Mouse (Mus musculus) limb, embryonic 13.5 days (tissue): ENCODE measurements around the gene Plxnb2. TPM values are rescaled to one million over a fixed set of nuclear protein-coding genes. Genes with fewer than 3 reads are reported as not detected.

Experiments
- ATAC-seq: fragments of 200-750 bp; cut with Nextera tagmentation; 2 replicates; pipeline ENCODE4 v1.8.0; 2017; ENCODE audit warnings: low read depth, moderate number of reproducible peaks, moderate TSS enrichment; ENCODE audit not compliant: low FRiP score
- H3K27ac ChIP-seq: fragments of 300-500 bp; sonication (generic); 2 replicates; pipeline ENCODE4 v1.5.1; 2015; ENCODE audit warnings: inconsistent platforms, mild to moderate bottlenecking, moderate library complexity
- H3K27me3 ChIP-seq: fragments of 300-500 bp; sonication (generic); 2 replicates; pipeline ENCODE4 v1.6.1; 2015; ENCODE audit warnings: mild to moderate bottlenecking, inconsistent platforms
- H3K36me3 ChIP-seq: fragments of 300-500 bp; sonication (generic); 2 replicates; pipeline ENCODE4 v1.6.1; 2015; ENCODE audit warnings: inconsistent platforms, mild to moderate bottlenecking, moderate library complexity
- H3K4me1 ChIP-seq: fragments of 300-500 bp; sonication (generic); 2 replicates; pipeline ENCODE4 v1.6.1; 2015; ENCODE audit warnings: inconsistent platforms
- H3K4me2 ChIP-seq: fragments of 300-500 bp; sonication (generic); replicated peaks from 2 replicates; pipeline ENCODE4 v1.6.1; 2015; ENCODE audit warnings: inconsistent platforms, mild to moderate bottlenecking, moderate library complexity
- H3K4me3 ChIP-seq: fragments of 300-500 bp; sonication (generic); 2 replicates; pipeline ENCODE4 v1.5.1; 2015; ENCODE audit warnings: moderate library complexity, mild to moderate bottlenecking, inconsistent platforms
- H3K9ac ChIP-seq: fragments of 300-500 bp; sonication (generic); 2 replicates; pipeline ENCODE4 v1.6.1; 2015; ENCODE audit warnings: mild to moderate bottlenecking, inconsistent platforms
- H3K9me3 ChIP-seq: fragments of 300-500 bp; sonication (generic); 2 replicates; pipeline ENCODE4 v1.6.1; 2016; ENCODE audit warnings: inconsistent platforms
- WGBS: fragments of 180-500 bp; shearing (Covaris S2); methylation state at CpG from one replicate; pipeline ENCODE4 v1.1.7; 2015; 5-methylcytosine and 5-hydroxymethylcytosine counted together
- polyA plus RNA-seq: library from polyadenylated mRNA; unstranded; fragments of >200 nt; fragmentation: Nextera tagmentation; extraction: Ambion mirVana; gene quantifications from 2 replicates; pipeline ENCODE4 v1.2.1, GENCODE M21; 2015

Plxnb2 gene
- polyA plus RNA-seq, 1 experiment from 2014 or later, result 144 TPM

- Histone ChIP-seq H3K4me1 (peaks cover 83% of the 10 kb centered on the region), H3K4me3 (peak overlapping the region; percentile 82), H3K27ac (peak overlapping the region; percentile 94), H3K9ac (peak overlapping the region; percentile 93; the same call in 1 of the 2 replicates), H3K27me3 (no peaks in the 10 kb centered on the region), H3K4me2 (peak overlapping the region; percentile 96), H3K36me3 (no peaks in the 10 kb centered on the region), H3K9me3 (no peaks in the 10 kb centered on the region)
- no peak for ATAC-seq
- WGBS, result 75% methylated on average over 7 of the region's 7 CpGs
Observed at GRCm38 (mm10) chr15:89178260-89178860, 2.2 kb downstream of the Plxnb2 start.

- 0 out of 2 replicates have a peak overlapping the region, but pooled peaks have one; percentile 22 for H3K27ac ChIP-seq
- ATAC-seq, result no peak
- H3K36me3 ChIP-seq, result no peaks in the 10 kb centered on the region
- H3K9ac ChIP-seq, result no peak overlapping the region; the same call in 1 of the 2 replicates
- 0 out of 2 replicates have a peak overlapping the region, but pooled peaks have one; percentile 5 for H3K4me3 ChIP-seq
- H3K9me3 ChIP-seq, result no peaks in the 10 kb centered on the region
- WGBS, result 67% methylated on average over 4 of the region's 4 CpGs
- peaks cover 87% of the 10 kb centered on the region for H3K4me1 ChIP-seq
- no peaks in the 10 kb centered on the region for H3K27me3 ChIP-seq
- H3K4me2 ChIP-seq, result peak overlapping the region; percentile 96
Observed at GRCm38 (mm10) chr15:89177576-89178259, 2.9 kb downstream of the Plxnb2 start.

- 9% methylated on average over 5 of the region's 5 CpGs for WGBS
- Histone ChIP-seq H3K27me3 (no peaks in the 10 kb centered on the region), H3K4me3 (0 out of 2 replicates have a peak overlapping the region, but pooled peaks have one; percentile 5), H3K36me3 (no peaks in the 10 kb centered on the region), H3K27ac (peak overlapping the region; percentile 22; the same call in 1 of the 2 replicates), H3K4me2 (peak overlapping the region; percentile 96), H3K9me3 (no peaks in the 10 kb centered on the region), H3K9ac (no peak overlapping the region; the same call in 1 of the 2 replicates), H3K4me1 (peaks cover 87% of the 10 kb centered on the region)
- ATAC-seq, result no peak
Observed at GRCm38 (mm10) chr15:89177121-89177520, 3.5 kb downstream of the Plxnb2 start.

GRCm38 (mm10) chr15:89175411-89176155, 5.0 kb downstream of the Plxnb2 start:
- no peak for ATAC-seq
- Histone ChIP-seq H3K4me1 (peaks cover 88% of the 10 kb centered on the region), H3K9ac (no peak overlapping the region), H3K36me3 (no peaks in the 10 kb centered on the region), H3K27ac (peak overlapping the region; percentile 22; the same call in 1 of the 2 replicates), H3K27me3 (no peaks in the 10 kb centered on the region), H3K4me3 (no peak overlapping the region), H3K9me3 (no peaks in the 10 kb centered on the region), H3K4me2 (peak overlapping the region; percentile 19; the same call in 1 of the 2 replicates)
- 64% methylated on average over 13 of the region's 13 CpGs for WGBS

GRCm38 (mm10) chr15:89174889-89175339, 5.7 kb downstream of the Plxnb2 start:
- H3K27ac ChIP-seq, result no peak overlapping the region; the same call in 1 of the 2 replicates
- H3K4me3 ChIP-seq, result no peak overlapping the region
- H3K9me3 ChIP-seq, result no peaks in the 10 kb centered on the region
- H3K9ac ChIP-seq, result no peak overlapping the region
- peak overlapping the region; percentile 100 for H3K4me2 ChIP-seq
- ATAC-seq, result no peak
- no peaks in the 10 kb centered on the region for H3K36me3 ChIP-seq
- WGBS, result 60% methylated on average over 11 of the region's 11 CpGs
- H3K27me3 ChIP-seq, result no peaks in the 10 kb centered on the region
- peaks cover 95% of the 10 kb centered on the region for H3K4me1 ChIP-seq

GRCm38 (mm10) chr15:89173906-89174214, 6.7 kb downstream of the Plxnb2 start:
- no peaks in the 10 kb centered on the region for H3K9me3 ChIP-seq
- no peak for ATAC-seq
- 0% methylated on average over 15 of the region's 15 CpGs for WGBS
- H3K4me1 ChIP-seq, result peaks cover 98% of the 10 kb centered on the region
- H3K9ac ChIP-seq, result peak overlapping the region; percentile 82
- H3K36me3 ChIP-seq, result peaks cover 3% of the 10 kb centered on the region; the same call in 1 of the 2 replicates
- no peak overlapping the region for H3K27ac ChIP-seq
- H3K27me3 ChIP-seq, result no peaks in the 10 kb centered on the region
- peak overlapping the region; percentile 60 for H3K4me3 ChIP-seq
- peak overlapping the region; percentile 100 for H3K4me2 ChIP-seq

- Histone ChIP-seq H3K36me3 (peaks cover 6% of the 10 kb centered on the region; the same call in 1 of the 2 replicates), H3K9me3 (no peaks in the 10 kb centered on the region), H3K4me3 (peak overlapping the region; percentile 60), H3K27ac (peak overlapping the region; percentile 70; the same call in 1 of the 2 replicates), H3K4me1 (peaks cover 98% of the 10 kb centered on the region), H3K4me2 (peak overlapping the region; percentile 100), H3K27me3 (no peaks in the 10 kb centered on the region), H3K9ac (peak overlapping the region; percentile 82)
- under 1% methylated on average over 62 of the region's 65 CpGs for WGBS
- ATAC-seq, result no peak; the same call in 1 of the 2 replicates
Observed at GRCm38 (mm10) chr15:89173024-89173905, 7.3 kb downstream of the Plxnb2 start.

GRCm38 (mm10) chr15:89172276-89172935, 8.2 kb downstream of the Plxnb2 start:
- no peaks in the 10 kb centered on the region for H3K27me3 ChIP-seq
- peaks cover 91% of the 10 kb centered on the region for H3K4me1 ChIP-seq
- no peak for ATAC-seq
- H3K9me3 ChIP-seq, result no peaks in the 10 kb centered on the region
- WGBS, result 46% methylated on average over 17 of the region's 17 CpGs
- H3K4me3 ChIP-seq, result peak overlapping the region; percentile 60
- peak overlapping the region; percentile 70; the same call in 1 of the 2 replicates for H3K27ac ChIP-seq
- peaks cover 15% of the 10 kb centered on the region for H3K36me3 ChIP-seq
- peak overlapping the region; percentile 82 for H3K9ac ChIP-seq
- H3K4me2 ChIP-seq, result peak overlapping the region; percentile 100

- Histone ChIP-seq H3K9ac (no peak overlapping the region), H3K27ac (no peak overlapping the region), H3K36me3 (peaks cover 23% of the 10 kb centered on the region), H3K4me3 (no peak overlapping the region), H3K4me1 (peaks cover 83% of the 10 kb centered on the region), H3K4me2 (no peak overlapping the region), H3K9me3 (no peaks in the 10 kb centered on the region), H3K27me3 (no peaks in the 10 kb centered on the region)
- ATAC-seq, result no peak
- WGBS, result 95% methylated on average over 5 of the region's 5 CpGs
Observed at GRCm38 (mm10) chr15:89171526-89172051, 9.0 kb downstream of the Plxnb2 start.

- Histone ChIP-seq H3K9ac (no peak overlapping the region), H3K9me3 (no peaks in the 10 kb centered on the region), H3K27ac (peak overlapping the region; percentile 81), H3K4me2 (peak overlapping the region; percentile 51), H3K36me3 (peaks cover 38% of the 10 kb centered on the region), H3K4me3 (no peak overlapping the region), H3K4me1 (peaks cover 68% of the 10 kb centered on the region), H3K27me3 (no peaks in the 10 kb centered on the region)
- WGBS, result 58% methylated on average over 3 of the region's 3 CpGs
- ATAC-seq, result no peak
Observed at GRCm38 (mm10) chr15:89170102-89170501, 10.5 kb downstream of the Plxnb2 start.
